Mouse (Mus musculus) midbrain, embryonic 11.5 days (tissue): ENCODE data around the gene P4htm. TPM values are rescaled to one million over a fixed set of nuclear protein-coding genes. Genes with fewer than 3 reads are reported as not detected.

Experiments used
- ATAC-seq: fragments of 200-750 bp; cut with Nextera tagmentation; 2 replicates; pipeline ENCODE4 v1.8.0; 2017; ENCODE audit warnings: moderate TSS enrichment, moderate library complexity; ENCODE audit not compliant: low FRiP score
- DNase-seq: peaks from one replicate; pipeline ENCODE4 v3.0.0; 2015; ENCODE audit warnings: low spot score; ENCODE audit errors: missing footprints
- H3K27ac ChIP-seq: fragments of 300-500 bp; sonication (generic); 2 replicates; pipeline ENCODE4 v1.5.1; 2014; ENCODE audit warnings: low read depth, low read length
- H3K27me3 ChIP-seq: fragments of 300-500 bp; sonication (generic); 2 replicates; pipeline ENCODE4 v1.6.1; 2014; ENCODE audit warnings: mild to moderate bottlenecking, low read length, moderate library complexity, mixed read lengths; ENCODE audit not compliant: control insufficient read depth, insufficient read depth
- H3K36me3 ChIP-seq: fragments of 300-500 bp; sonication (generic); 2 replicates; pipeline ENCODE4 v1.6.1; 2014; ENCODE audit warnings: mild to moderate bottlenecking, low read length, moderate library complexity, mixed read lengths; ENCODE audit not compliant: control insufficient read depth, insufficient read depth
- H3K4me1 ChIP-seq: fragments of 300-500 bp; sonication (generic); 2 replicates; pipeline ENCODE4 v1.6.1; 2014; ENCODE audit warnings: low read length; ENCODE audit not compliant: control insufficient read depth, insufficient read depth
- H3K4me2 ChIP-seq: fragments of 300-500 bp; sonication (generic); 2 replicates; pipeline ENCODE4 v1.6.1; 2014; ENCODE audit warnings: mild to moderate bottlenecking, moderate library complexity
- H3K4me3 ChIP-seq: fragments of 300-500 bp; sonication (generic); 2 replicates; pipeline ENCODE4 v1.5.1; 2014; ENCODE audit warnings: low read depth, low read length
- H3K9ac ChIP-seq: fragments of 300-500 bp; sonication (generic); 2 replicates; pipeline ENCODE4 v1.6.1; 2014; ENCODE audit warnings: low read length
- H3K9me3 ChIP-seq: fragments of 300-500 bp; sonication (generic); 2 replicates; pipeline ENCODE4 v1.6.1; 2016; ENCODE audit warnings: low read length; ENCODE audit not compliant: control insufficient read depth
- WGBS: fragments of 180-500 bp; shearing (Covaris S2); extraction: QIAGEN DNeasy Blood & Tissue Kit; methylation state at CpG from one replicate; pipeline ENCODE4 v1.1.7; 2014; 5-methylcytosine and 5-hydroxymethylcytosine counted together
- polyA plus RNA-seq: library from polyadenylated mRNA; unstranded; fragments of >200 nt; fragmentation: Nextera tagmentation; extraction: Ambion mirVana; gene quantifications from 2 replicates; pipeline ENCODE4 v1.2.1, GENCODE M21; 2014

The P4htm gene
- polyA plus RNA-seq, 1 experiment from 2014 or later = 9.8 TPM

GRCm38 (mm10) chr9:108573774-108574690 is 23.4 kb downstream of the P4htm start:
- ATAC-seq = no peak
- no peak overlapping the region for H3K27ac ChIP-seq
- H3K9ac ChIP-seq = no peak overlapping the region; the same call in 1 of the 2 replicates
- peaks cover 47% of the 10 kb centered on the region for H3K4me1 ChIP-seq
- peak; percentile 94 for DNase-seq
- WGBS = 49% methylated on average over 26 of the region's 26 CpGs
- peaks cover 23% of the 10 kb centered on the region for H3K36me3 ChIP-seq
- no peak overlapping the region for H3K4me3 ChIP-seq
- H3K27me3 ChIP-seq = no peaks in the 10 kb centered on the region
- H3K4me2 ChIP-seq = 0 out of 2 replicates have a peak overlapping the region, but pooled peaks have one; percentile 11
- no peaks in the 10 kb centered on the region for H3K9me3 ChIP-seq

GRCm38 (mm10) chr9:108572321-108572720 is 25.1 kb downstream of the P4htm start:
- ATAC-seq (no peak), DNase-seq (no peak)
- Histone ChIP-seq H3K27ac (no peak overlapping the region), H3K36me3 (peaks cover 23% of the 10 kb centered on the region), H3K4me1 (peaks cover 50% of the 10 kb centered on the region), H3K27me3 (no peaks in the 10 kb centered on the region), H3K9ac (no peak overlapping the region), H3K9me3 (no peaks in the 10 kb centered on the region), H3K4me2 (no peak overlapping the region), H3K4me3 (no peak overlapping the region)
- WGBS = 84% methylated on average over 10 of the region's 10 CpGs

- no peak overlapping the region for H3K9ac ChIP-seq
- DNase-seq (no peak), ATAC-seq (no peak)
- H3K27me3 ChIP-seq = no peaks in the 10 kb centered on the region
- 96% methylated on average over 16 of the region's 16 CpGs for WGBS
- peaks cover 23% of the 10 kb centered on the region for H3K36me3 ChIP-seq
- H3K4me3 ChIP-seq = no peak overlapping the region
- H3K4me1 ChIP-seq = peaks cover 44% of the 10 kb centered on the region
- H3K9me3 ChIP-seq = no peaks in the 10 kb centered on the region
- H3K27ac ChIP-seq = no peak overlapping the region
- no peak overlapping the region for H3K4me2 ChIP-seq
These were observed 26.0 kb downstream of the P4htm start for GRCm38 (mm10) chr9:108571401-108571973.

DNA sequence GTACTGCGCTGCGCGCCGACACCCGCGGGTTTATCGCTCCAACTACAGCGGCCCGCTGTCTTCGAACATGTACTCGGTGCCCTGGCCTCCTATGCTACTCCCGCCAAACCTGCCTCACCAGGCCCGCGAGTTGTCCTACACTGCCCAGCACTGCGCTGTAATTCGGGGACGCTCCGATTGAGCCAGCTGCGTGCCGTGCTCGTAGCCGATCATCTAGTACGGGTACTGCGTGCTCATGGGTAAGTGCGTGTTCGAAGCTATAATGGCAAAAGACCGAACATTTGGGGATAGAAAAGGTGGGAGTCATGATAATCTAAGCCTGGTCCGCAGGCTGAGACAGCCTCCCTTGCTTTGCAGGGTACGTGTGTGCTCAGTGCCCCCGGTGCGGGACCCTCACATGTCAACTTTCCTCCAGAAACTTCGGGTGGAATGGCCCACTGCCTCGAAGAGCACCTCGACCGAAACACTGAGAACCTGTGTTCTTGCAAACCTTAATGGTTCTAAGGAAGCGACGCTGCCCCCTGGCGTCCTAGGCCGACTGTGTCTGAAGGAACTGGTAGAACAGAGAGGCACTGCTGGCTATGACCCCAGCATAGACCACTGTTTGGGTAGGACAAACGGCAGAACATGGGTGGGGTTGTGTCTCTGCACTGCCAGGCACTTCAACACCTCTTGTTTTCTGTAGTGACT is 27.1 kb downstream of the P4htm start:
- Histone ChIP-seq H3K36me3 (peaks cover 22% of the 10 kb centered on the region), H3K4me1 (peaks cover 45% of the 10 kb centered on the region), H3K9ac (peak overlapping the region; percentile 66), H3K27me3 (no peaks in the 10 kb centered on the region), H3K4me2 (peak overlapping the region; percentile 97), H3K9me3 (no peaks in the 10 kb centered on the region), H3K27ac (0 out of 2 replicates have a peak overlapping the region, but pooled peaks have one; percentile 40), H3K4me3 (peak overlapping the region; percentile 60)
- WGBS = 1% methylated on average over 40 of the region's 40 CpGs
- DNase-seq (peak; percentile 97), ATAC-seq (no peak)

- Histone ChIP-seq H3K4me2 (peak within 1 kb of the TSS; percentile 97), H3K36me3 (peaks cover 24% of the 10 kb centered on the region)
- 8% methylated on average over 42 of the region's 42 CpGs for WGBS
These were observed 27.9 kb downstream of the P4htm start, which contains the start of gene Dalrd3 for GRCm38 (mm10) chr9:108569381-108570206. TSS of gene Dalrd3 (plus strand) at chr9:108569886.

DNA sequence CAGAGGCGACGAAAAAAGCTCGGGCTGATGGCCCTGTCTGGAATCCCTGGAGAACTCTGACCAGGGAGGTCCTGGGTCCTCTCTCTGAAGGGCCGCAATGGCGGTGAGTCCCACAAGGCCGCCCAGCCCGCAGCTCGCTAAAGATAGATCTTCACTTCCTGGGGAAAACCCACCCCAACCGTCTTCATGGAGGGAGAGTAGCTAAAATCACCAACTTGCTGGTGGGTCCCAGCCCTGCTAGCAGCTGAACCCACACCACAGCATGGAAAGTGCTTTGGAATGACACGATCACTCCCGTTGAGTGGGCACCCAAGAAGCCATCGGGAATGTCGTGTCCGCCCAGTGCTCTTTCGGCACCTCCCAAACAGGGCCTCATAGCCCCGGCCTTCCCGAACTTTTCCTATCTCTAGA is 29.0 kb downstream of the P4htm start:
- Histone ChIP-seq H3K9me3 (no peaks in the 10 kb centered on the region), H3K4me2 (peak overlapping the region; percentile 94), H3K4me1 (peaks cover 32% of the 10 kb centered on the region), H3K4me3 (no peak overlapping the region), H3K36me3 (peaks cover 27% of the 10 kb centered on the region), H3K27ac (no peak overlapping the region), H3K9ac (no peak overlapping the region), H3K27me3 (no peaks in the 10 kb centered on the region)
- ATAC-seq (no peak), DNase-seq (no peak)
- WGBS = 79% methylated on average over 17 of the region's 17 CpGs

More at GRCm38 (mm10) chr9:108569381-108570206, 27.9 kb downstream of the P4htm start, which contains the start of gene Dalrd3:
- Histone ChIP-seq H3K9me3 (no peaks in the 10 kb centered on the region), H3K4me1 (peaks cover 43% of the 10 kb centered on the region), H3K9ac (peak within 1 kb of the TSS; percentile 66), H3K4me3 (peak within 1 kb of the TSS; percentile 60), H3K27me3 (no peaks in the 10 kb centered on the region), H3K27ac (0 out of 2 replicates have a peak within 1 kb of the TSS, but pooled peaks have one; percentile 40)
- ATAC-seq = peak; percentile 76
- DNase-seq = peak; percentile 98

- ATAC-seq = no peak
- Histone ChIP-seq H3K36me3 (peaks cover 23% of the 10 kb centered on the region), H3K27ac (no peak overlapping the region), H3K9ac (peak overlapping the region; percentile 76), H3K4me1 (peaks cover 32% of the 10 kb centered on the region), H3K4me2 (peak overlapping the region; percentile 94), H3K27me3 (no peaks in the 10 kb centered on the region), H3K4me3 (peak overlapping the region; percentile 69), H3K9me3 (no peaks in the 10 kb centered on the region)
- no peak for DNase-seq
- WGBS = 8% methylated on average over 18 of the region's 18 CpGs
These were observed 29.5 kb downstream of the P4htm start for GRCm38 (mm10) chr9:108567931-108568419.
